Mouse (Mus musculus) CH12.LX (cell line): ENCODE measurements around the gene Nfic. TPM values are rescaled to one million over a fixed set of nuclear protein-coding genes. Genes with fewer than 3 reads are reported as not detected.

Experiments used
- DNase-seq: peaks from one replicate; pipeline ENCODE4 v3.0.0-alpha.2; 2013; ENCODE audit errors: extremely low read depth
- H3K27ac ChIP-seq: 2 replicates; pipeline ENCODE4 v1.5.1; 2012; ENCODE audit warnings: low read depth, mild to moderate bottlenecking, control low read depth, moderate library complexity; ENCODE audit not compliant: insufficient read depth
- H3K27me3 ChIP-seq: replicated peaks from 2 replicates; pipeline ENCODE3; 2012; ENCODE audit warnings: inconsistent platforms
- H3K36me3 ChIP-seq, 2 experiments: replicated peaks in 1 of 2; 2 replicates each; pipeline versions ENCODE3 to v1.6.1; 2012; ENCODE audit warnings: inconsistent platforms in 1 of 2, low read length in 1 of 2, mild to moderate bottlenecking in 1 of 2, mixed read lengths in 1 of 2, moderate library complexity in 1 of 2; ENCODE audit not compliant: control insufficient read depth in 1 of 2, insufficient read depth in 1 of 2
- H3K4me1 ChIP-seq, 2 experiments: 2 replicates each; pipeline ENCODE4 v1.6.1; 2012; ENCODE audit warnings: inconsistent platforms in 1 of 2, moderate library complexity in 1 of 2; ENCODE audit not compliant: insufficient read depth in 2 of 2, control insufficient read depth in 1 of 2
- H3K4me2 ChIP-seq: 2 replicates; pipeline ENCODE4 v1.6.1; 2012; ENCODE audit warnings: low read depth, mild to moderate bottlenecking, control low read depth; ENCODE audit not compliant: poor library complexity, insufficient read depth, severe bottlenecking
- H3K4me3 ChIP-seq, 3 experiments: fragments of 150-350 bp in 1 of 3; sonication (generic) in 1 of 3; replicated peaks in 1 of 3; 2 replicates each; pipeline versions ENCODE3 to v1.5.1; 2011 to 2012; ENCODE audit warnings: low read depth in 2 of 3, low read length in 2 of 3, mild to moderate bottlenecking in 2 of 3, moderate library complexity in 2 of 3, control low read depth in 1 of 3, improper control_type of control experiment in 1 of 3, inconsistent platforms in 1 of 3, mixed read lengths in 1 of 3; ENCODE audit not compliant: poor library complexity in 1 of 3
- H3K79me2 ChIP-seq: replicated peaks from 2 replicates; pipeline ENCODE4 v1.6.1; 2012; ENCODE audit warnings: mild to moderate bottlenecking, moderate library complexity; ENCODE audit not compliant: control insufficient read depth, poor library complexity, insufficient read depth, severe bottlenecking; ENCODE audit errors: extremely low read depth
- H3K9ac ChIP-seq: 2 replicates; pipeline ENCODE4 v1.6.1; 2012; ENCODE audit warnings: low read depth, mild to moderate bottlenecking, control low read depth, moderate library complexity; ENCODE audit not compliant: insufficient read depth
- H3K9me3 ChIP-seq: replicated peaks from 2 replicates; pipeline ENCODE3; 2012; ENCODE audit warnings: low read length, inconsistent platforms, mixed read lengths
- BHLHE40 ChIP-seq: IDR thresholded peaks from 2 replicates; pipeline ENCODE4 v1.6.1; 2011; ENCODE audit warnings: mild to moderate bottlenecking, low read depth, low read length, improper control_type of control experiment
- CHD1 ChIP-seq: IDR thresholded peaks from 2 replicates; pipeline ENCODE4 v1.6.1; 2012; ENCODE audit warnings: low read depth, low read length, improper control_type of control experiment, inconsistent platforms
- CHD2 ChIP-seq: IDR thresholded peaks from 2 replicates; pipeline ENCODE4 v1.6.1; 2011; ENCODE audit warnings: low read length, improper control_type of control experiment
- CTCF ChIP-seq, 2 experiments: IDR thresholded peaks in 1 of 2; conservative IDR thresholded peaks in 1 of 2; 2 replicates each; pipeline ENCODE4 v1.5.1; 2011 to 2012; ENCODE audit warnings: low read depth in 2 of 2, low read length in 2 of 2, improper control_type of control experiment in 1 of 2, inconsistent platforms in 1 of 2, mild to moderate bottlenecking in 1 of 2, moderate library complexity in 1 of 2
- ELF1 ChIP-seq: IDR thresholded peaks from 2 replicates; pipeline ENCODE4 v1.6.1; 2014; ENCODE audit warnings: low read depth, mild to moderate bottlenecking, inconsistent platforms, low read length, improper control_type of control experiment
- EP300 ChIP-seq: IDR thresholded peaks from 2 replicates; pipeline ENCODE4 v1.6.1; 2011; ENCODE audit warnings: low read length, improper control_type of control experiment
- GABPA ChIP-seq: IDR thresholded peaks from 2 replicates; pipeline ENCODE4 v1.6.1; 2012; ENCODE audit warnings: low read depth, low read length, improper control_type of control experiment, inconsistent platforms; ENCODE audit not compliant: insufficient replicate concordance
- JUN ChIP-seq: IDR thresholded peaks from 2 replicates; pipeline ENCODE4 v1.6.1; 2011; ENCODE audit warnings: low read depth, mild to moderate bottlenecking, low read length, improper control_type of control experiment, moderate library complexity; ENCODE audit not compliant: insufficient read depth
- KAT2A ChIP-seq: IDR thresholded peaks from 2 replicates; pipeline ENCODE4 v1.6.1; 2012; ENCODE audit warnings: low read length, improper control_type of control experiment, inconsistent platforms; ENCODE audit not compliant: insufficient replicate concordance
- MAFK ChIP-seq: IDR thresholded peaks from 2 replicates; pipeline ENCODE4 v1.6.1; 2011; ENCODE audit warnings: low read length, improper control_type of control experiment; ENCODE audit not compliant: insufficient replicate concordance
- MAX ChIP-seq: IDR thresholded peaks from 2 replicates; pipeline ENCODE4 v1.6.1; 2011; ENCODE audit warnings: low read length, improper control_type of control experiment
- MEF2A ChIP-seq: IDR thresholded peaks from 2 replicates; pipeline ENCODE4 v1.6.1; 2014; ENCODE audit warnings: low read depth, mild to moderate bottlenecking, inconsistent platforms, low read length, improper control_type of control experiment, borderline replicate concordance
- MXI1 ChIP-seq: IDR thresholded peaks from 2 replicates; pipeline ENCODE4 v1.6.1; 2011; ENCODE audit warnings: mild to moderate bottlenecking, low read depth, low read length, improper control_type of control experiment
- MYC ChIP-seq: IDR thresholded peaks from 2 replicates; pipeline ENCODE4 v1.6.1; 2011; ENCODE audit warnings: low read depth, mild to moderate bottlenecking, improper control_type of control experiment, low read length
- PAX5 ChIP-seq: IDR thresholded peaks from 2 replicates; pipeline ENCODE4 v1.6.1; 2012; ENCODE audit warnings: low read length, inconsistent platforms, mixed read lengths
- POLR2AphosphoS2 ChIP-seq: IDR thresholded peaks from 2 replicates; pipeline ENCODE4 v1.6.1; 2011; ENCODE audit warnings: low read depth, low read length, improper control_type of control experiment
- RCOR1 ChIP-seq: conservative IDR thresholded peaks from 2 replicates; pipeline ENCODE4 v1.6.1; 2012; ENCODE audit warnings: low read depth, mild to moderate bottlenecking, inconsistent platforms, low read length, improper control_type of control experiment
- TCF12 ChIP-seq: IDR thresholded peaks from 2 replicates; pipeline ENCODE4 v1.6.1; 2014; ENCODE audit warnings: low read depth, mild to moderate bottlenecking, inconsistent platforms, low read length, improper control_type of control experiment
- UBTF ChIP-seq: IDR thresholded peaks from 2 replicates; pipeline ENCODE4 v1.6.1; 2012; ENCODE audit warnings: low read depth, mild to moderate bottlenecking, inconsistent platforms, low read length, improper control_type of control experiment, moderate library complexity
- USF2 ChIP-seq: conservative IDR thresholded peaks from 2 replicates; pipeline ENCODE4 v1.6.1; 2011; ENCODE audit warnings: low read depth, low read length, improper control_type of control experiment
- ZKSCAN1 ChIP-seq: IDR thresholded peaks from 2 replicates; pipeline ENCODE4 v1.6.1; 2012; ENCODE audit warnings: low read depth, inconsistent platforms, low read length, improper control_type of control experiment, borderline replicate concordance
- ZMIZ1 ChIP-seq: IDR thresholded peaks from 2 replicates; pipeline ENCODE4 v1.6.1; 2012; ENCODE audit warnings: low read depth, mild to moderate bottlenecking, inconsistent platforms, low read length, improper control_type of control experiment
- dilution Hi-C: fragments of 300-500 bp; cut with MboI; formaldehyde crosslinking; loops from 2 replicates; pipeline ENCODE4 v1.14.3; 2020; ENCODE audit warnings: low sequenced_read_pairs; ENCODE audit not compliant: extremely low pct_unique_long_range_greater_than_20kb, extremely low pct_ligation_motif_present
- in situ Hi-C: fragments of 300-500 bp; cut with MboI; formaldehyde crosslinking; loops from 3 replicates; pipeline ENCODE4 v1.14.3; 2019; ENCODE audit warnings: low sequenced_read_pairs, low pct_ligation_motif_present, low pct_unique_long_range_greater_than_20kb, mixed read lengths
- polyA plus RNA-seq: library from polyadenylated mRNA; unstranded; fragments of >175 nt; gene quantifications from 2 replicates; pipeline ENCODE4 v1.2.1, GENCODE M21; 2012; ENCODE audit warnings: low read depth; ENCODE audit not compliant: insufficient read length
- total RNA-seq, 2 experiments: library from RNA; depleted of rRNA; stranded (reverse); fragments of 300-350 nt in 1 of 2; fragments of >200 nt in 1 of 2; gene quantifications; 2 replicates each; pipeline ENCODE4 v1.2.3; 2012 to 2014

The Nfic gene
- total and polyA plus RNA-seq, 3 experiments = 0.07 to 4.7 (median 4.0) TPM

DNA sequence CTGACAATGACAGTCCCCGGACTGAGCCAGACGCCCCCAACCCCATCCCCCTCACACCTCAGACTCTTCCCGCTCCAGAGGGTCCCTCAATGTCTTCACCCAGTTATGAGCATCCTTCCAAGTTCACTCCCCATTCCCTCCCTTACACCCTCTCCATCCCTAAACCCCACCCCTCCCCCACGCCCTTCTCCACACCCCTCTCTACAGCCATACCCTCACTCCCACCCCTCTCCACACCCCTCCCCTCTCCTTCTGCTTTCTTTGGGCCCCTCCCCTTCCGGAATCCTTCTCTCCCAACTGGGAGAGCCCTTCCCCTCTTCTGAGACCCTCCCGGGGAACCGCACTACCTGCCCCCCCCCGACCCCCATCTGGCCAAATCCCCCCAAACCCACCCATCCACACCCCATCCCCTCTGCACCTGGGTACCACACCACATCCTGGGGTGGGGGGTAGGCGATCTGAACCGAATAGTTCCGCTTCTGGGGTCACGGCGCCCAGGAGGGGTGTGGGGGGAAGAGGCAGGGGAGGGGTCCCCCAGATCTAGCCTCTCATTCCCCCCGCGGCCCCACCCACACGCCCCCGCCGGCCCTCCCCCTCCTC, 17.1 kb upstream of the Nfic start:
- Histone ChIP-seq H3K27me3 (peaks cover 90% of the 10 kb centered on the region), H3K36me3 (no peaks in the 10 kb centered on the region), H3K9ac (no peak overlapping the region), H3K79me2 (no peaks in the 10 kb centered on the region), H3K4me3 (no peak overlapping the region), H3K4me1 (peaks cover 4 to 6% of the 10 kb centered on the region in 2 experiments; a peak in 3 of 4 replicates), H3K27ac (no peak overlapping the region), H3K9me3 (no peaks in the 10 kb centered on the region), H3K4me2 (no peak overlapping the region)
- in situ Hi-C loops = no loop called here
- DNase-seq = no peak
- no peak for TF ChIP-seq JUN
- dilution Hi-C loops = no loop called here

DNA sequence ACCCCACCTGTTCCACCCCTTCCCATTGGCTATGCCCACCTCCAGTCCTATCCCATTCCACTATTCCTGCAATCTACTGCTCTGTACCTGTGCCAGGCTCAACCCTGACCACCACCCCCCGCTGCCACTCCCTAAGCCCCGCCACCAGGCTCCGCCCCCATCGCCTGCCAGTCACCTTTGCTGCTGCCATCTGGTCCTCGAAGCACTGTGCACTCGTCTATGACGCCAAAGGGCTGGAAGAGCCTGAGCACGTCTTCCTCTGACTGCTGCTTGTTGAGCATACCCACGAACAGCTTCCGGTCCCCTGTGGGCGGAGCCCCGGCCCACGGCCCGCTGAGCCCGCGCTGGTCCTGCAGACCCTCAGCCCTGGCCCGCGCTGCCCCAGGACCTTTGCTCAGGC, 15.0 kb upstream of the Nfic start:
- Histone ChIP-seq H3K9me3 (peaks cover 1% of the 10 kb centered on the region), H3K4me2 (peak overlapping the region; percentile 6), H3K27ac (no peak overlapping the region), H3K4me1 (peaks cover 4 to 6% of the 10 kb centered on the region in 2 experiments; a peak in 3 of 4 replicates), H3K36me3 (no peaks in the 10 kb centered on the region), H3K4me3 (peak overlapping the region in 1 of 3 experiments; percentile 1), H3K79me2 (no peaks in the 10 kb centered on the region), H3K27me3 (peaks cover 92% of the 10 kb centered on the region), H3K9ac (no peak overlapping the region)
- dilution Hi-C loops (no loop called here), in situ Hi-C loops (no loop called here)
- TF ChIP-seq UBTF (no peak), GABPA (no peak), MAFK (no peak), RCOR1 (no peak), CTCF (conservative IDR thresholded peaks at IDR 0.05 in 1 of 2, IDR thresholded peaks at IDR 0.05 in 1 of 2; ENCODE audit: low read depth in 2 of 2, low read length in 2 of 2) (no peak), PAX5 (no peak), CHD2 (no peak), ZMIZ1 (no peak), ELF1 (no peak), CHD1 (no peak), MAX (no peak), MXI1 (no peak), EP300 (no peak)
- no peak for DNase-seq

DNA sequence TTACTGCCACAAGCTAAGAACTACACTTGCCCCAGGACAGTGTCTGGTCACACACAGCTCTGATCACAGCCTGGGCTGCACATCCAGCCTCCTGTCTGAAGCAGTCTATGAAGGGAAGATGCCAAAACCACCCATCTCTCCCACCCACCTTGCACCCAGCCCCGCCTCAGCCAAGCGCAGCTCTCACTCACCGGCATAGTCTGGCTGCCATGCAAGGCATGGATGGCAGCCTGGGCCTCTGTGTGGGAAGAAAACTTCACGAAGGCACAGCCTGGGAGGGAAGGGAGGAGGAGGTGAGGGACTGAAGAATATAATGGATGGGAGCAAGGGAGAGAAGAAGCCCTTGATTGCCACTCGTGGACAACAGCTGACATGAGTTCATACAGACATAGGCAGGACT, 13.8 kb upstream of the Nfic start:
- H3K36me3 ChIP-seq = no peaks in the 10 kb centered on the region
- no peak overlapping the region for H3K4me2 ChIP-seq
- peaks cover 4 to 15% of the 10 kb centered on the region in 2 experiments; a peak in 3 of 4 replicates for H3K4me1 ChIP-seq
- H3K79me2 ChIP-seq = no peaks in the 10 kb centered on the region
- dilution Hi-C loops (no loop called here), in situ Hi-C loops (no loop called here)
- H3K9me3 ChIP-seq = peaks cover 1% of the 10 kb centered on the region
- H3K27ac ChIP-seq = no peak overlapping the region
- TF ChIP-seq ELF1 (no peak), MYC (no peak), MEF2A (no peak), ZKSCAN1 (no peak), POLR2AphosphoS2 (no peak), TCF12 (no peak), MXI1 (no peak), RCOR1 (no peak), KAT2A (no peak), BHLHE40 (no peak), EP300 (no peak), USF2 (no peak)
- H3K4me3 ChIP-seq = no peak overlapping the region
- no peak overlapping the region for H3K9ac ChIP-seq
- DNase-seq = no peak
- peaks cover 91% of the 10 kb centered on the region for H3K27me3 ChIP-seq
